Mouse (Mus musculus) lung, postnatal 4 days (tissue): ENCODE results near the gene Gm16181.
A peak's percentile ranks its signal among the peaks of the same experiment; 100 is the strongest.

Experiments
- DNase-seq, 2 experiments: peaks; one replicate each; pipeline ENCODE4 v3.0.0; 2021

Gene Gm16181

GRCm38 (mm10) chr17:35220156-35220952, at the start of gene Gm16181:
Gm16181 (plus strand) TSS chr17:35220834.
- DNase-seq: peak; percentile 62 to 85

GRCm38 (mm10) chr17:35172445-35173234, 48.0 kb upstream of the Gm16181 start:
- peak in 1 of 2 experiments; percentile 21 for DNase-seq

- DNase-seq: peak in 1 of 2 experiments; percentile 21
Measured at GRCm38 (mm10) chr17:35173329-35173728, 47.3 kb upstream of the Gm16181 start.

GRCm38 (mm10) chr17:35174201-35174977, 46.2 kb upstream of the Gm16181 start:
- peak in 1 of 2 experiments; percentile 20 for DNase-seq

GRCm38 (mm10) chr17:35175382-35175781, 45.3 kb upstream of the Gm16181 start:
- DNase-seq: no peak

GRCm38 (mm10) chr17:35175968-35176367, 44.7 kb upstream of the Gm16181 start, which contains the start of gene Aif1:
Aif1 (minus strand) TSS chr17:35176068.
- DNase-seq: no peak

GRCm38 (mm10) chr17:35178528-35178927, 42.1 kb upstream of the Gm16181 start:
- peak; percentile 80 to 85 for DNase-seq

- DNase-seq: no peak
Measured at GRCm38 (mm10) chr17:35180093-35180492, 40.5 kb upstream of the Gm16181 start.

GRCm38 (mm10) chr17:35185639-35186611, 34.7 kb upstream of the Gm16181 start:
- DNase-seq: peak; percentile 81 to 83

- DNase-seq: peak; percentile 69 to 74
Measured at GRCm38 (mm10) chr17:35186681-35187080, 34.0 kb upstream of the Gm16181 start.

GRCm38 (mm10) chr17:35187345-35187744, 33.3 kb upstream of the Gm16181 start:
- DNase-seq: no peak

GRCm38 (mm10) chr17:35187959-35188610, 32.5 kb upstream of the Gm16181 start, which contains the start of gene Lst1:
Lst1 (minus strand) TSS chr17:35188439.
- no peak for DNase-seq

- no peak for DNase-seq
Measured at GRCm38 (mm10) chr17:35189186-35189585, 31.4 kb upstream of the Gm16181 start.

GRCm38 (mm10) chr17:35190096-35190495, 30.5 kb upstream of the Gm16181 start:
- no peak for DNase-seq

GRCm38 (mm10) chr17:35191723-35192122, 28.9 kb upstream of the Gm16181 start:
- DNase-seq: no peak

- no peak for DNase-seq
Measured at GRCm38 (mm10) chr17:35192924-35193323, 27.7 kb upstream of the Gm16181 start.

- DNase-seq: peak; percentile 63 to 64
Measured at GRCm38 (mm10) chr17:35193881-35194843, 26.5 kb upstream of the Gm16181 start, which contains the start of gene Ltb. Ltb (plus strand) TSS chr17:35194439.

GRCm38 (mm10) chr17:35194844-35195630, 25.6 kb upstream of the Gm16181 start:
- no peak for DNase-seq
